Comparison of ENCODE assay signal across 11 mouse cellular contexts in genomic region chr15:102115731-102116231, GRCm38 (mm10). TPM values are rescaled to one million over a fixed set of nuclear protein-coding genes. Genes with fewer than 3 reads are reported as not detected.
DNase-seq lines count a peak whose midpoint lies in the region; ATAC-seq and TF ChIP-seq lines count a peak whose summit lies in the region.
"Had no signal": no experiment of that assay in that cellular context is flagged by ENCODE, and none has a peak within 500 bp of the region (broad histone marks: within the 10 kb centered on the region; RNA-seq: fewer than 3 reads in every experiment).

No protein-coding gene starts in this region.

- peak; percentile 35 for DNase-seq in gastrocnemius, adult 2 months
- no peak for DNase-seq in gastrocnemius, postnatal 36 days
- DNase-seq in midbrain, embryonic 14.5 days, result no peak
- peak; percentile 58 to 63 for DNase-seq in cerebellum, postnatal 14 days
- DNase-seq in spleen, postnatal 14 days (ENCODE audit: low spot score in 2 of 2), result no peak
- no peak for DNase-seq in embryo, embryonic 9.5 days (ENCODE audit: extremely low spot score)
- DNase-seq: kidney, postnatal 14 days had no signal

- no peak overlapping the region for H3K4me2 ChIP-seq in midbrain, embryonic 14.5 days (ENCODE audit: low read length)
- no peak overlapping the region for H3K4me2 ChIP-seq in midbrain, embryonic 13.5 days (replicated peaks)
- H3K4me2 ChIP-seq: limb, embryonic 13.5 days; neural tube, embryonic 12.5 days had no signal

- H3K36me3 ChIP-seq in midbrain, embryonic 14.5 days (ENCODE audit: control insufficient read depth, insufficient read depth, low read length), result peaks cover 58% of the 10 kb centered on the region
- H3K36me3 ChIP-seq in midbrain, embryonic 13.5 days, result peaks cover 55% of the 10 kb centered on the region

- WGBS in midbrain, embryonic 14.5 days, result 65% methylated on average over 9 of the region's 9 CpGs
- WGBS in midbrain, embryonic 13.5 days, result 67% methylated on average over 9 of the region's 9 CpGs

- no peaks in the 10 kb centered on the region for H3K9me3 ChIP-seq in midbrain, embryonic 14.5 days (ENCODE audit: control insufficient read depth, low read length)
- no peaks in the 10 kb centered on the region for H3K9me3 ChIP-seq in midbrain, embryonic 13.5 days
- H3K9me3 ChIP-seq: limb, embryonic 13.5 days; neural tube, embryonic 12.5 days had no signal

- no peaks in the 10 kb centered on the region for H3K27me3 ChIP-seq in midbrain, embryonic 14.5 days (ENCODE audit: control insufficient read depth, insufficient read depth, low read length)
- H3K27me3 ChIP-seq in midbrain, embryonic 13.5 days, result no peaks in the 10 kb centered on the region
- H3K27me3 ChIP-seq: limb, embryonic 13.5 days; neural tube, embryonic 12.5 days had no signal

- H3K27ac ChIP-seq in gastrocnemius, adult 2 months, result no peak overlapping the region
- 0 out of 2 replicates have a peak overlapping the region, but pooled peaks have one; percentile 20 for H3K27ac ChIP-seq in midbrain, embryonic 14.5 days (replicated peaks; ENCODE audit: low read depth, low read length)
- H3K27ac ChIP-seq in midbrain, embryonic 13.5 days, result no peak overlapping the region
- H3K27ac ChIP-seq: limb, embryonic 13.5 days; neural tube, embryonic 12.5 days had no signal

- no peak for ATAC-seq in midbrain, embryonic 14.5 days (ENCODE audit: low FRiP score, low TSS enrichment)
- ATAC-seq in midbrain, embryonic 13.5 days, result no peak
- ATAC-seq in megakaryocyte progenitor cell, adult 5-6 weeks (replicated peaks; ENCODE audit: poor library complexity), result peak; percentile 45

- no peak overlapping the region for H3K4me3 ChIP-seq in gastrocnemius, adult 2 months
- H3K4me3 ChIP-seq in midbrain, embryonic 14.5 days (replicated peaks; ENCODE audit: low read depth, low read length), result no peak overlapping the region
- H3K4me3 ChIP-seq in midbrain, embryonic 13.5 days (replicated peaks), result no peak overlapping the region
- H3K4me3 ChIP-seq: limb, embryonic 13.5 days; neural tube, embryonic 12.5 days had no signal

- H3K4me1 ChIP-seq in midbrain, embryonic 14.5 days (ENCODE audit: control insufficient read depth, insufficient read depth, low read length), result no peaks in the 10 kb centered on the region
- peaks cover 9% of the 10 kb centered on the region; the same call in 1 of the 2 replicates for H3K4me1 ChIP-seq in midbrain, embryonic 13.5 days (replicated peaks)
- H3K4me1 ChIP-seq: neural tube, embryonic 12.5 days had no signal

- intact Hi-C loops in gastrocnemius, adult 2 months (cut with DNase I), result loop anchor here (10.0 kb wide), 1 partner anchor 109 kb away; no protein-coding TSS in a partner anchor
- intact Hi-C loops in gastrocnemius, postnatal 36 days (cut with DNase I), result no loop called here

- no peak overlapping the region for H3K9ac ChIP-seq in midbrain, embryonic 14.5 days (replicated peaks; ENCODE audit: low read length)
- no peak overlapping the region for H3K9ac ChIP-seq in midbrain, embryonic 13.5 days (replicated peaks)
- H3K9ac ChIP-seq: limb, embryonic 13.5 days; neural tube, embryonic 12.5 days had no signal

- no peak for TF ChIP-seq CTCF in gastrocnemius, adult 2 months (IDR thresholded peaks at IDR 0.05)

RNA-seq across cellular contexts. Expression of gene Tns2, which starts 15.6 kb away (rescaled TPM):
- total RNA-seq in gastrocnemius, adult 2 months (2021), result 10 to 100 TPM; 39.1 to 44.1 TPM
- 10 to 100 TPM; 34.7 to 36.0 TPM for total RNA-seq in gastrocnemius, postnatal 36 days (2021)
- 3.6 and 8.9 TPM in 2 replicates for polyA plus RNA-seq in midbrain, embryonic 14.5 days (2014; fragmentation: Nextera tagmentation; extraction: Ambion mirVana)
- 6.1 and 6.9 TPM in 2 replicates for polyA plus RNA-seq in midbrain, embryonic 13.5 days (2015; fragmentation: Nextera tagmentation; extraction: Ambion mirVana)
- total RNA-seq in megakaryocyte progenitor cell, adult 5-6 weeks (2015), result not detected in 2 replicates
- total RNA-seq in megakaryocyte progenitor cell, adult 5-6 weeks (2017), result not detected in 2 replicates

RNA-seq across cellular contexts. Expression of gene Spryd3, which starts 20.3 kb away (rescaled TPM):
- 1 to 10 TPM; 4.4 to 5.8 TPM for total RNA-seq in gastrocnemius, adult 2 months (2021)
- 1 to 10 TPM; 6.0 to 6.2 TPM for total RNA-seq in gastrocnemius, postnatal 36 days (2021)
- polyA plus RNA-seq in midbrain, embryonic 14.5 days (2014; fragmentation: Nextera tagmentation; extraction: Ambion mirVana), result 40.2 and 52.5 TPM in 2 replicates
- polyA plus RNA-seq in midbrain, embryonic 13.5 days (2015; fragmentation: Nextera tagmentation; extraction: Ambion mirVana), result 38.0 and 38.5 TPM in 2 replicates
- 2.9 and 3.2 TPM in 2 replicates for total RNA-seq in megakaryocyte progenitor cell, adult 5-6 weeks (2015)
- 11.5 and 17.9 TPM in 2 replicates for total RNA-seq in megakaryocyte progenitor cell, adult 5-6 weeks (2017)

RNA-seq across cellular contexts. Expression of gene Igfbp6, which starts 28.4 kb away (rescaled TPM):
- 10 to 100 TPM; 34.3 to 87.7 TPM for total RNA-seq in gastrocnemius, adult 2 months (2021)
- 10 to 100 TPM; 42.6 TPM for total RNA-seq in gastrocnemius, postnatal 36 days (2021)
- polyA plus RNA-seq in midbrain, embryonic 14.5 days (2014; fragmentation: Nextera tagmentation; extraction: Ambion mirVana), result 1.3 and 1.6 TPM in 2 replicates
- 0.72 and 0.81 TPM in 2 replicates for polyA plus RNA-seq in midbrain, embryonic 13.5 days (2015; fragmentation: Nextera tagmentation; extraction: Ambion mirVana)
- total RNA-seq in megakaryocyte progenitor cell, adult 5-6 weeks (2015), result not detected in 2 replicates
- not detected in 2 replicates for total RNA-seq in megakaryocyte progenitor cell, adult 5-6 weeks (2017)

RNA-seq across cellular contexts. Expression of gene Soat2, which starts 34.5 kb away (rescaled TPM):
- total RNA-seq in gastrocnemius, adult 2 months (2021), result under 1 TPM in 1 of 2 experiments, not detected in 1; 0.14 TPM
- under 1 TPM in 1 of 2 experiments, not detected in 1; 0.15 TPM for total RNA-seq in gastrocnemius, postnatal 36 days (2021)
- not detected in 2 replicates for polyA plus RNA-seq in midbrain, embryonic 14.5 days (2014; fragmentation: Nextera tagmentation; extraction: Ambion mirVana)
- polyA plus RNA-seq in midbrain, embryonic 13.5 days (2015; fragmentation: Nextera tagmentation; extraction: Ambion mirVana), result not detected in 2 replicates
- total RNA-seq in megakaryocyte progenitor cell, adult 5-6 weeks (2015), result 0.73 and 1.9 TPM in 2 replicates
- 1.2 and 3.3 TPM in 2 replicates for total RNA-seq in megakaryocyte progenitor cell, adult 5-6 weeks (2017)

RNA-seq across cellular contexts. Expression of gene Eif4b, which starts 42.2 kb away (rescaled TPM):
- 100 to 1,000 TPM; 187 to 246 TPM for total RNA-seq in gastrocnemius, adult 2 months (2021)
- total RNA-seq in gastrocnemius, postnatal 36 days (2021), result 100 to 1,000 TPM; 148 to 169 TPM
- 76.7 and 98.8 TPM in 2 replicates for polyA plus RNA-seq in midbrain, embryonic 14.5 days (2014; fragmentation: Nextera tagmentation; extraction: Ambion mirVana)
- 89.9 and 91.2 TPM in 2 replicates for polyA plus RNA-seq in midbrain, embryonic 13.5 days (2015; fragmentation: Nextera tagmentation; extraction: Ambion mirVana)
- total RNA-seq in megakaryocyte progenitor cell, adult 5-6 weeks (2015), result 163 and 180 TPM in 2 replicates
- 394 and 459 TPM in 2 replicates for total RNA-seq in megakaryocyte progenitor cell, adult 5-6 weeks (2017)

Comparison
In these comparisons a context has a peak if more than half of its experiments do, and no peak if none do; other contexts are left out.
1. DNase-seq: peak in gastrocnemius, adult 2 months (single experiment) and cerebellum, postnatal 14 days (2 of 2); none in gastrocnemius, postnatal 36 days (0 of 2), midbrain, embryonic 14.5 days (single experiment), spleen, postnatal 14 days (0 of 2) and embryo, embryonic 9.5 days (single experiment).
2. RNA of gene Tns2, which starts 15.6 kb away (total RNA-seq): 39.1 to 44.1 TPM in gastrocnemius, adult 2 months and 34.7 to 36.0 TPM in gastrocnemius, postnatal 36 days; not detected in megakaryocyte progenitor cell, adult 5-6 weeks; every median in the first group is over 10 times any median in the second.
3. RNA of gene Igfbp6, which starts 28.4 kb away (total RNA-seq): 34.3 to 87.7 TPM in gastrocnemius, adult 2 months and 42.6 TPM in gastrocnemius, postnatal 36 days; not detected in megakaryocyte progenitor cell, adult 5-6 weeks; every median in the first group is over 10 times any median in the second.